Mouse (Mus musculus): Measurements from ENCODE around the gene Mib2.

- TF ChIP-seq POLR2A (IDR thresholded peaks at IDR 0.05; ENCODE audit: insufficient read length, low read depth), result no peak
- TF ChIP-seq MAX (IDR thresholded peaks at IDR 0.05; ENCODE audit: low read depth), result no peak
- no peak for TF ChIP-seq USF1 (IDR thresholded peaks at IDR 0.05; ENCODE audit: low read depth)
Observed at GRCm38 (mm10) chr4:155660641-155661040, 8.4 kb downstream of the Mib2 start.

Measured in myocyte (in vitro differentiated cells).